Mouse (Mus musculus) Patski (cell line): ENCODE results near the gene Mllt6. TPM values are rescaled to one million over a fixed set of nuclear protein-coding genes. Genes with fewer than 3 reads are reported as not detected.

Experiments used
- ATAC-seq: fragments of 100-300 bp; one replicate; pipeline ENCODE4 v1.8.0; 2021
- CTCF ChIA-PET: fragments of 350-600 bp; sonication (Branson Sonifier 250); formaldehyde crosslinking; loops from one replicate; lab custom pipeline; 2022; ENCODE audit warnings: inconsistent platforms; lab: Charles Lee
- POLR2A ChIA-PET: fragments of 350-600 bp; sonication (Branson Sonifier 250); formaldehyde crosslinking; loops from one replicate; lab custom pipeline; 2022; ENCODE audit warnings: antibody characterized with exemption, inconsistent platforms; lab: Charles Lee
- DNase-seq: peaks from one replicate; pipeline ENCODE4 v3.0.0-alpha.2; 2011; ENCODE audit warnings: low read depth, low spot score
- H3K27me3 ChIP-seq: fragments of 371-371 bp; one replicate; pipeline ENCODE4 v1.5.1; 2021
- CTCF ChIP-seq: fragments of 100-300 bp; IDR thresholded peaks from one replicate; pipeline ENCODE4 v1.5.1; 2021
- in situ Hi-C: fragments of 300-500 bp; cut with MboI; formaldehyde crosslinking; loops from 3 replicates; pipeline ENCODE4 v1.11.1; 2018; ENCODE audit warnings: low pct_unique_long_range_greater_than_20kb, mixed read lengths
- polyA plus RNA-seq: library from polyadenylated mRNA; unstranded; gene quantifications from one replicate; pipeline ENCODE4 v1.2.3, GENCODE M21; 2021

The Mllt6 gene
- polyA plus RNA-seq, 1 experiment from 2014 or later: 28.1 TPM

DNA sequence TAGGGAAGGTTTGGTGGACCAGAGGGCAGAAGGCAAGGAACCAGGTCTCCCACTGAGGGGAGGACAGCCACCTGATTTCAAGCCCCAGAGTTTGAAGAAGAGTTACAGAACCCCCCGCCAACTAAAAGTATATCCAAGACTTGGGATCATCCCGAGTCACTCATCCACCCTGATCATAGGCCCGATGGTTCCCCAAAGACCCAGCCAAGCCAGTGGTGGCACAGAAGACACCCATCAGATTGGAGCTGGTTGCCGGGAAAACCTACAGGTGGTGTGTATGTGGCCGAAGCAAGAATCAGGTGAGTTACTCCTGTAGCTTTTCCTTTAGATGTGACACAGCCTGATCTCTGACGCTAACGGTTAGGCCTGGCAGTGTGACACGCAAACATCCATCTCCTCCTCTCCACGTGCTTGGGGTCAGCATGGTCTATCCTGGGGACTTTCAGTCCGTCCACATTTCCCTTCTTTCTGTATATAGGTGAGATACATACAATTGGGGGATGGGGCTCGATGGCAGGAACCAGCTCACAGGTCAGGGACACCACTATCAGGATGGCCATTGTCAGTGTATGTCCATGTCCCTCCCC lies 23.2 kb downstream of the Mllt6 start:
- ChIA-PET CTCF (interaction anchor here (0.8 to 1.4 kb wide), 4 partner anchors 13 to 44 kb away, joined by 3 to 7 read pairs (median 3); no protein-coding TSS in a partner anchor), POLR2A (interaction anchor here (0.6 to 1.5 kb wide), 6 partner anchors 9 to 34 kb away, joined by 3 to 4 read pairs (median 4); no protein-coding TSS in a partner anchor)
- TF ChIP-seq CTCF: no peak
- H3K27me3 ChIP-seq: no peaks in the 10 kb centered on the region
- DNase-seq: no peak
- in situ Hi-C loops: no loop called here
- ATAC-seq: no peak

DNA sequence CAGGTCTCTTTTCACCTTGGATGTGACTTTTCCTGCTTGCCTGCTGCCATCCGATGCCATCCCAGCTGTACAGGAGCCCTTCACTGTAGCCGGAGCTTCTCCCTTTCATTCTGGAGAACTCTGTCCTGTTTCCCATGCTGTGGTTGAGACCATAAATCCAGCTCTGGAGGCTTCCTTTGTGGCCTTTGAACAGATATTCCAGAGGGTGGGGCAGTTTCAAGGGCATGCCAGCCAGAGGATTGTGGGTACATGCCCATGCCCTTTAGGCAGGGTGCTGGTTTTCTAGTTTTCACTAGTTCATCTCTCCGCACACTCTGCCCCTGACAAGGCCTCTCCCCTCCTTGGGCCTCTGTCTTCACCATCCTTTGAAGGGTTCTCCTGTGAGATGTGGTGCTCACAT lies 23.8 kb downstream of the Mllt6 start:
- DNase-seq: no peak
- TF ChIP-seq CTCF: no peak
- ChIA-PET POLR2A (interaction anchor here (0.8 to 1.5 kb wide), 3 partner anchors 12 to 34 kb away, joined by 3 to 4 read pairs (median 4); no protein-coding TSS in a partner anchor), CTCF (interaction anchor here (0.8 to 1.4 kb wide), 4 partner anchors 12 to 45 kb away, joined by 3 to 7 read pairs (median 3); no protein-coding TSS in a partner anchor)
- no peak for ATAC-seq
- H3K27me3 ChIP-seq: no peaks in the 10 kb centered on the region
- in situ Hi-C loops: no loop called here

DNA sequence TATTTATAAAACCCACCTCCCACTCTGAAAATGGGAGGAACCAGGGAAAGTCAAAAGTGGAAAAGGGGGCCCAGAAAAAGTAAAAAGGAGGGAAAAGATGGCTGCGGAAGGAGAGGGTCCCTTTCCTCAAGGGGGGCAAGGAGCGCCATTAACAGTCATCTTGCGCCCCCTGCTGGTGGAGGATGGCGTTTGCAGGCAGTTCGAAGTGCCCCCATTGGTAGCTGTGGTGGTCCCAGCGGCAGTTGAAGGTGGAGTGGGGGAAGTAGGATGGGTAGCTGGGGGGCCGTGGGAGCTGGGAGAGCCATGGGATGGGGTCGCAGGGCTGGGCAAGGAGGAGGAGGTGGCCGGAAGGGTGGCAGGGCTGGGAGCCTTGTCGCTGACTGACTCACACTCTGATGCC lies 26.6 kb downstream of the Mllt6 start:
- TF ChIP-seq CTCF: no peak
- ChIA-PET CTCF (interaction anchor here (1.1 to 1.5 kb wide), 3 partner anchors 9 to 45 kb away, joined by 3 to 6 read pairs (median 3); no protein-coding TSS in a partner anchor), POLR2A (no interaction called here)
- no peak for DNase-seq
- no peak for ATAC-seq
- in situ Hi-C loops: no loop called here
- H3K27me3 ChIP-seq: no peaks in the 10 kb centered on the region

DNA sequence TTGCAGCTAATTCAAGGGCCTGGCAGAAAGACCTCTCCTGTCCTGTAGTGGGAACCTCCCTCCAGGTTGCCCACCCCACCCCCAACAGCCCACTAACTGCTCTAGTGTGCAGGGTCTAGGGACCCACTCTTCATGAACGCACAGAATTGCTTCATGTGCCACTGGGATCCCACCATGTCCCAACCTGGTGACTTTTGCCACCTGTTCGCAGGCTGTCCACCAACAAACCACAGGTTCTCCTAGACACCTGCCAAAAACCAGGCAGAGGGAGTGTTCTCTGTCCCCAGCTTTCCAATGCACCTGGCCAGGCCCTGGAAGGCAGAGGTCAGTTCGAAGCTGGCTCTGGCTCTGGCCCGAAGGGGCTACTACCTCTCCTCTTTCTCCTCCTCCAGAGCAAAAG lies 31.2 kb downstream of the Mllt6 start:
- no peak for ATAC-seq
- no peaks in the 10 kb centered on the region for H3K27me3 ChIP-seq
- CTCF ChIA-PET: interaction anchor here (2.4 kb wide), 1 partner anchor 50 kb away, joined by 11 read pairs; no protein-coding TSS in a partner anchor
- POLR2A ChIA-PET: no interaction called here
- in situ Hi-C loops: no loop called here
- no peak for DNase-seq
- TF ChIP-seq CTCF: no peak

GRCm38 (mm10) chr11:97694921-97695711 lies 31.9 kb downstream of the Mllt6 start:
- DNase-seq: no peak
- ATAC-seq: no peak
- no peak for TF ChIP-seq CTCF
- ChIA-PET POLR2A (no interaction called here), CTCF (no interaction called here)
- in situ Hi-C loops: loop anchor here (5.0 kb wide), 1 partner anchor 48 kb away; no protein-coding TSS in a partner anchor
- H3K27me3 ChIP-seq: no peaks in the 10 kb centered on the region

DNA sequence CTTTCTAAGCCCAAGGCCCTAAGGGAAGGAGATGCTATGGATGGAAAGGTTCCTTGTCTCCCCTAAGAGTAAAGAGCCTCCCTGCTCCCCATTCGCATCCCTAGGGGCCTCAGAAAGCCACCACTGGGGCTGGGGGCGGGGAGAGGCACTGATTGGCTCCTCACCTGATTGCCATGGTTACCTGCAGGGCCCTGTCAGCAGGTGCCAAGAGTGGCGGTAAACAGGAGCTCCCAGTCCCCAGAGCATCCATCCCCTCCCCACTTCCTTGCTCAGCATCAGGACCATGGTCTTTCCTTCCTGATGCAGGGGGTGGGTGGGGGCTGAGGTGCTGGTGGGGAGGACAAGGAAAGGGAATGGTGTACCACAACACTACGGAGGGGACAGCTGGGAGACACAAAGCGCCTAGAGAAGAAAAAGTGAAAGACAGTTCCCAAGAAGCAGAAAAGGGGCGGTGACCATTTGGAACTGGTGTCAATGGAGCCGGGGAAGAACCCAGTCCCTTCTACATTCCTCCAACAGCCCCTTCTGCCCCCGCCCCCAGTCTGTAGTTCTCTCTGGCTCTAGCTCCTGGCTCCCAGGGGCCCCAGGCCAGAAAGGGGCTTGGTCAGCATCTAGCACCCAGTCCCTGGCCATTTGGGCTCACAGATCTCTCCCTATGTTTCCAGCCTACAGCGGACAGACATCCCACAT lies 32.6 kb downstream of the Mllt6 start:
- TF ChIP-seq CTCF: no peak
- ChIA-PET CTCF (no interaction called here), POLR2A (no interaction called here)
- no peak for DNase-seq
- no peaks in the 10 kb centered on the region for H3K27me3 ChIP-seq
- in situ Hi-C loops: loop anchor here (5.0 kb wide), 1 partner anchor 49 kb away; no protein-coding TSS in a partner anchor
- ATAC-seq: no peak

- POLR2A ChIA-PET: interaction anchor here (0.7 to 1.1 kb wide), 2 partner anchors 10 to 60 kb away, joined by 4 read pairs; no protein-coding TSS in a partner anchor
- TF ChIP-seq CTCF: no peak
Measured at GRCm38 (mm10) chr11:97696669-97697068, 33.5 kb downstream of the Mllt6 start.

DNA sequence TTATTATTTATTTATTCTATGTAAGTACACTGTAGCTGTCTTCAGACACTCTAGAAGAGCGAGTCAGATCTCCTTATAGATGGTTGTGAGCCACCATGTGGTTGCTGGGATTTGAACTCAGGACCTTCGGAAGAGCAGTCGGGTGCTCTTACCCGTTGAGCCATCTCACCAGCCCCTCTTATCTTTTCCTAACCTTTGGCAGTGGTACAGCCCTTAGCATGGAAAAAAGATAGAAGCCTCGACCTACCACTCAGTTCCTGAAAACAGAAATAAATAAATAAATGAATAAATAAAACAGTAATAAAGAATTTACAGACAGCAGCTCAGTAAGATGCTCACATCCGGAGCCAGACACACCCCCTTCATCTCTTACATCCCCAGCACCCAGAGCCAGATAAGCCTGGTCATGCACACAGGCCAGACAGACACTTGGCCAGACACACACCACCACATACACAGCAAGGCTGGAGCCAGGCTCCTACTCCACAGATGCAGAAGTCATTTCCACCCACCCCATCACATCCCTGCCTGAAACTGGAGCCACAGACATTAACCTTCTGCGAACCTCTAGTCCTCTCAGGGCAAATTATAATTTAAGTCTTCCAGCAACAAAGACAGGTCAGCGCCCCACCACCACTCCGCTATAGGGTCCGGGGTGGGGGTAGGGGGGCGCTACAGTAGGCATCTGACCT lies 34.1 kb downstream of the Mllt6 start:
- no peak for TF ChIP-seq CTCF
- ATAC-seq (no peak), DNase-seq (no peak)
- in situ Hi-C loops: loop anchor here (5.0 kb wide), 1 partner anchor 50 kb away; no protein-coding TSS in a partner anchor
- ChIA-PET POLR2A (interaction anchor here (0.7 to 1.6 kb wide), 3 partner anchors 11 to 61 kb away, joined by 4 read pairs; no protein-coding TSS in a partner anchor), CTCF (interaction anchor here (1.2 kb wide), 1 partner anchor 55 kb away, joined by 4 read pairs; no protein-coding TSS in a partner anchor)
- no peaks in the 10 kb centered on the region for H3K27me3 ChIP-seq

More at GRCm38 (mm10) chr11:97696669-97697068, 33.5 kb downstream of the Mllt6 start:
- no peak for ATAC-seq
- CTCF ChIA-PET: no interaction called here
- no peaks in the 10 kb centered on the region for H3K27me3 ChIP-seq
- in situ Hi-C loops: loop anchor here (5.0 kb wide), 1 partner anchor 49 kb away; no protein-coding TSS in a partner anchor
- DNase-seq: no peak

DNA sequence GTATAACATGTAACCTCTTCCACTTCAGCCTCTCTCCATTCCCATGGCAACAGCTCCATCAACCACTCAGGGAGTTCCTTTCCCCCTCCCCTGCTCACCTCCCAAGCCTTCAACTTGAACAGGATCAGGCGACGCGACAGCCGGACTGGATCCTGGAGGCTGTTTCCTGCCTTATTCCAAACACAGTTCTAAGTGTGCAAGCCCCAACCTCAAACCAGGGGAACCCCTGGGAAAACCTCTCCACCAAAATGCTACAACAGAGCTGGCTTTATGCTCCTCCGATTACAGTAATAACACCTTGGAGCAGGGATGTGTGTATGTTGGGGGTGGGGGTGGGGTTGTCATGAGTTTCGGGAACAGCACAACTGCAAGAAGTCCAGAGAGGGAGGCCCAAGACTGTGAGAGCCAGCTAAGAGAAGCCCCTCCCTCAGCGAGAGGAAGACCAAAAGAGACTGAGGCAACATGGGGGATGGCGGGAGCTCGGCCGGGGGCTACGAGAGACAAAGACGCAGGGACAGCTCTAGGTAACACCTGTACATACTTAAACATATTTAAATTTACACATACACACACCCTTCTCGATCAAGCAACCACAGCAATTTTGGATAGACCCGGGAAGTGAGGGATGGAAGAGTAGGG lies 34.8 kb downstream of the Mllt6 start:
- H3K27me3 ChIP-seq: no peaks in the 10 kb centered on the region
- CTCF ChIA-PET: interaction anchor here (0.7 to 3.7 kb wide), 8 partner anchors 8 to 68 kb away, joined by 3 to 13 read pairs (median 4); partner anchors contain the start of gene Epop
- in situ Hi-C loops: loop anchor here (5.0 kb wide), 1 partner anchor 51 kb away; no protein-coding TSS in a partner anchor
- ATAC-seq (no peak), DNase-seq (no peak)
- POLR2A ChIA-PET: interaction anchor here (0.5 to 1.6 kb wide), 5 partner anchors 12 to 274 kb away, joined by 4 to 6 read pairs (median 4); no protein-coding TSS in a partner anchor
- TF ChIP-seq CTCF: no peak
